Mouse (Mus musculus): ENCODE results near the gene Spint1.

The Spint1 gene

DNA sequence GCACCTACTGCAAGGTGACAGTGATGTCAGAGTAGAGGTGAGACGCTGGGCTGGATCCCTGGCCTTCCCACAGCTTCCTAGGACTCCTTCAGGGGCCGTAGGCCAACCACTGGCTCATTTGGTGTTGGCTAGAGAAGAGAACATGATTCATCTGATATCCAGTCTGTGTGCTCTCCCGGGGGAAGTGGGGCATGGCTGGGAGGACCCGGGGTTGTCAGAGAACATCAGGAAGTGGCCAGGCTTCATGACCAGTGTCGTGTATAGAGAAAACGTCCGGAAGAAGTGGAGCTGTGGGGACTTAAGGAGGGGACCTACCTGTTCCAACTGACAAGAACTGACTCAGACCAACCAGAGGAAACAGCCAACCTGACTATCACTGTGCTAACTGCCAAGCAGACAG, 8.1 kb downstream of the Spint1 start:
- no peak for DNase-seq (ENCODE audit: low read depth)

DNA sequence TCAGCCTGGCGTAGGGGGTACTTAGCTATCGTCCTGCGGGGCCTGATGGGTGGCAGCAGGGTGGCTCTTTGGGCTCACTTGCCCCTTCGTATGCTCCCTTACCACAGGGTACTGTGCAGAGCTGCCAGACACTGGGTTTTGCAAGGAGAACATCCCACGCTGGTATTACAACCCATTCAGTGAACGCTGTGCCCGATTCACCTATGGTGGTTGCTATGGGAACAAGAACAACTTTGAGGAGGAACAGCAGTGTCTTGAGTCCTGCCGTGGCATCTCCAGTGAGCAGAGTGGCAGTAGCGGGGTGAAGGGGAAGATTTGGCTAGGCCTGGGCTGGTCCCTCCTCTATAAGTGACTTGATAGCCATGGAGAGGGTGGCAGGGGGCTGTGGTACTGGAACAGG, 10.7 kb downstream of the Spint1 start:
- no peak for DNase-seq (ENCODE audit: low read depth)

DNA sequence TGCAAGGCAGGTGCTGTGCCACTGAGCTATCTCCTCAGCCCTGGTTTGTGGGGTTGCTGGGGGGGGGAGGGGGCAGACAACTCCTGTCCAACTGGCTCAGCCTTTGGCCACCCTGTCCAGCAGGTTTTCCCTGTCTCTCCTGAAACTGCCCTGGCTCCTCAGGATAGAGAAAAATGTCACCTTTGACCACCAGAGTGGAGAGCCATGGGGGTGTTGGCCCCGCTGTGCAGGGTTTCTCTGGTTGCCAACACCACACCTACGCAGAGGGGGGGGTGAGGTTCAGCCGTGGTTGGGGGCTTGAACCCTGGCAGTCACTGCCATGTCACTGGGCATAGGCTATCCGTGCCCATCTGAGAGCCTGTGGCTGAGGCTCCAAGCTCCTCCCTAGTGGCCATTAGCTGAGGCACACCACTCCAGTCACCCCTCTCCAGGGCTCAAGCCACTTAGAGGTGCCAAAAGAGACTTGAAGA, 12.5 kb downstream of the Spint1 start:
- DNase-seq (ENCODE audit: low read depth): no peak

DNA sequence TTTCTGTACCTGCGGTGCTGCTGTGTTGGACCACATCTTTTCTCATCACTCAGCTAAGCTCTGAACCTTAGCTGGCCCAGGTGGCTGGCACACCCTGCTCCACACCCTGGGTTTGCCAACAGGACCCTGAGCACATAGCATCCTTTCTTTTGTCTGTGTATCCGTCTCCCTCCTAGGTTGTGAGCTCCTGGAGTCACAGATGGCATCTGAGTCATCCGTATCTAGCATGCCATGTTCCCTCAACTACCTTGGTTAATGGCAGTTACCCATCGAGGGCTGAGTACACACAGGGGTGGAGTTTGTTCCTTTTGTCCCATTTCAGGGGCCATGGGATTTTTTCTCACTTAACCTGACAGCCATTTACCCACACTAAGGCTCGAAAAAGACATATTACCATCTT, 13.2 kb downstream of the Spint1 start:
- DNase-seq (ENCODE audit: low read depth): no peak

DNA sequence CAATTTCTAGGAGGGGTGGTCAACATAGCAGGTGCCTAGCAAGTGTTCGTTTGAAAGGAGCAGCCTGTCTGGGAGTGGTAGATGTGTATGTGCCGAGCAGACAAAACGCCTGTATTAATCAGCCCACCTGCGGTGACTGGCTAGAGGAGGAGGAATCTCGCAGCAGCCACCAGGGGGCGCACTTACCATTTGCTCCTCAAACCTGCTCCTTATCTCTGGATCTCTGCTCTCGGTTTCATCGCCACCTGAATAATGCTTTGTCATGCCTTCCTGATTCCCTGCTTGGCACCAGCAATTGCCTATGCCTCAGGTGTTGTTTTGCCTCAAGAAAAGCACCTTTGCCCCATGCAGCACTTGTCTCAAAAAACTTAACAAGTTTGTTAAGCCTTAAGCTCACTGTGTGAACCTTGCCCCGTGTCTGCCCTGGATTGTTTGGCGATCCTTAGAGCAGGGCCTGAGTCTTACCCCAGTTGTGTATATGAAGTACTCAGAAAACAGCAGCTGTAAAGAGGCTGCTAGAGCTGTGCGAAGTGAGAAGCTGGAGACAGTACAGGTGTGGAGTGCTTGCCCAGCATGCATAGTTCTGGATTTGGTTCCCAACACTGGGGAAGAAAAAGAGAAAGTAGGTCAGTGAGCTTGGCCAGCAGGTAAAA, 13.8 kb downstream of the Spint1 start:
- peak; percentile 91 for DNase-seq (ENCODE audit: low read depth)

DNA sequence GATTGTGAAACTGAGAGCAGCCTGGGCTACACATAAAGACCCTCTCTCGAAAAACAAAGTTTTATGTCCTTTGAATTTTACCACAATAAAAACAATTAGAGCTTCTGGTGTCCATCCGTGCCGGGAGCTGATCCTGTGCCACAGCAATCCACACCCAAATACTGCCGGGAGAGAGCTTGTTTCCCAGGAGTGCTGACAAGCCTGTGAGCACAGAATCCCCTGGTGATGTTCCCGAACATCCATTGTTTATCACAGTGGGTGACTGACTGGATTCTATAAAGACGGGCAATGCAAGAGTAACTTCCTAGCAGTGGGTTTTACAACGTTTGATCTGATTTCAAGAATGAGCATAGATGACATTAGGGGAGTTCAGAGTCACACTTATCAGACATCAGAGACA, 17.8 kb downstream of the Spint1 start:
- DNase-seq (ENCODE audit: low read depth): no peak

DNA sequence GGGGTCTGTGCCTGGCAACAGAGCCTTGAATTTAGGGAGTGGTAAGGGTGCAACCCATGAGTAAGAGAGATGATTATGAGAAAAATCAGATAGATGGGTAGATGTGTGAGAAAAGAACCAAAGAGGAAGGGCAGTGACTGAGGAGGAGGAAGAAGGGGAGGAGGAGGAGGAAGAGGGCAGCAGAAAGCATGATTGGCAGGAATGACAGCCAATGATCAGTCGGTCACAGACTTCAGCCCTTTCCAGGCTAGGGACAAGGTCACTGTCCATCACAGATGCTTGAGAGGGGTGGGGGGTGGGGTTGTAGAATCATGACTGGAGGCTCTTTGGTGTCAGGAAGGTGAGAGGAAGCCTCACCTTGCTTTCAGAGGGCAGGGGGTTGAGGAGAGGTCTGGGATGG, 23.4 kb downstream of the Spint1 start:
- no peak for DNase-seq (ENCODE audit: low read depth)

DNA sequence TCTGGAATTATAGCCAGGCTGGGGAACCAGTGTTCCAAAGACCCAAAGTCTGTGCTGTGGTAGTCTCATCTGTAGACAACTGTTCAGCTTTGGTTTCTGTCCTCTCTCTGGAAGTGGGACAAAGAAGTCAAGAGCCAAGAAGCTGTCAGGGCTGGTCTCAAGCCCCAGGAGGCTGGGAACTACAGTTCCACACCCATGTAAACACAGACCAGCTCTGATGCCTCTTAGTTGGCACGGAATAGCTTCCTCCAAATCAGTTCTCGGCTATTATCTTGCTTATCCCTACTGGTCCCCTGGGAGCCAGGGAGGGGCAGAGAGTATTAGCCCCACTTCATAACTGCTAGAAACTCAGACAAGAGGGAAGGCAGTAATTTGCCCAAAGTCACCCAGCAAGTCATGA, 24.2 kb downstream of the Spint1 start:
- DNase-seq (ENCODE audit: low read depth): peak; percentile 53

DNA sequence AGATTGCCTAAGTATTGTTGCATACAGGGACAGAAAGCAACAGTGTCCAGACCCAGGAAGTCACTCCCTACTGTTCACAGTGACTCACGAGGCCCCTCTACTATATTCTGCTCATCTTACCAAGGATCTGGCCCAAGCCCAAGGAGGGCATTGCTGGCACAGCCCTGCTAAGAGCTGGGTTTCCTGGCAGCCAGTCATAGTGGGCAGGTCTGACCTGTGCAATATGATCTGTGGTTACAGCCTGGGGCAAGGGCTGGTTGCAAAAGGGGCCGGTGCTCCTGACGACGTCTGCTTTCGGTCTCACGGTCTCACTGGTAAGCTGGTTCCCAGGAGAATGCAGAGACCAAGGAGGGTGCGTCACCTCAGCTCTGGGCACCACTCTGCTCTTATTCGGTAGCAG, 25.8 kb downstream of the Spint1 start:
- DNase-seq (ENCODE audit: low read depth): peak; percentile 91

DNA sequence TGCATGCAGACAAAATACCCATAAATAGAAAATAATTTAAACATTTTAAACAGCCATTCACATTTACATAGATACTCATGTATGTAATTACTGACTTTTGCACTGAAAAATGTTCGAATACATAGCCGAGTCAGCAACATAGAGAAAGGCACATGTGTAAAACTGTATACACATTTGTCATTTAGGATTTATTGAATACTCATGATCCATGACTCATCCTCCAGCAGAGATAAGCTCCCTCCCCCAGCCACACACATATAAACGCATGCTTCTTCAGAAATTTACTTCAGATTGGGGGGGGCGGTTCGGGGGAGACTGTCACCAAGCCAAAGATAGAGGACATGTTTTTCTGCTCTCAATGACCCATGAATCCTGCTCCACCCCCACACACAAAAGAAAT, 26.7 kb downstream of the Spint1 start:
- DNase-seq (ENCODE audit: low read depth): peak; percentile 64

DNA sequence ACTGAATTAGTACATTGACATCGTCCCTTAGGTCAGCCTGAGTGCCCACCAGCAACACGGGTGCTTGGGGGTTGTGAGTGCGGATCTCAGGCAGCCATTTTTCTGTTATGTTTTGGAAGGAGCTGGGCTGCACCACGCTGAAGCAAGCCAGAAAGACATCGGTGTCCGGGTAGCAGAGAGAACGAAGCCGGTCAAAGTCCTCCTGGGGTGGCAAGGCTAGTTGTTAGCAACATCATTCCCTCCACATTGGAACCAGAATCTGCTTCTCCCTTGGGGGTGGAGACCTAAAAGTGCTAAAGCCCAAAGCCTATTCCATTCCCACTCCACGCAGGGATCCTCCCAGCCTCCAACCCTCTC, 33.1 kb downstream of the Spint1 start:
- DNase-seq (ENCODE audit: low read depth): no peak

DNA sequence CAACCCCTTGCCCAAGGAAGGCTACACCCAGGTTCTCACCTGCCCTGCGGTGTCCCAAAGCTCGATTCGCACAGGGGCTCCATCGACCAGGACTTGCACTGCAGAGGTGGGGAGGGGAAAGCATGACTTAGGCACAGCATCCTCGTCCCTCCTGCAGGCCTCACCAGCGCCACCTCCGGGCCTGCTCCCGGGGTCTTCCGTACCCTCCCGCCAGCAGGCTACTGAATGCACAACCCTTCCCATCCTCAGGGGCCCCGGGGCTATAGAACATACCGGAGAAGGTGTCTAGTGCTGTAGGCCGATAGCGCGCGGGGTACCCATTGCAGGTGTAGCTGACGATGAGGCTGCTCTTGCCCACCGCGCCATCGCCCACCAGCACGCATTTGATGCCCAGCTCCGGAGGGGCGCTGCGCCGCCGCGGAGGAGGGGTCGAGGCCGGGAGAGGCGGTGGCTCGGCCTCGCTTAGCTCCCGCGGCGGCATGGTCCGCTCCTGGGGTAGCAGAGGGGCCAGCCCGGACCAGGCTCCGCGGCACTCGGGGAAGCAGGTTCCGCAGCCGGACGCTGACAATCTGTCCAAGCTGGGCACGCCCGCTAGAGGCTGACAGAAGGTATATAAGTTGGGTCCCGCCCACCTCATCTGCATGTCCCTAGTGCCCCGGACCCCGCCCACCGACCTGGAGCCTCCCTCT, 33.6 kb downstream of the Spint1 start, which contains the start of gene Rhov:
Rhov (minus strand) TSS at position 630 of the 689 bp plus-strand sequence.
- DNase-seq (ENCODE audit: low read depth): peak; percentile 40

DNA sequence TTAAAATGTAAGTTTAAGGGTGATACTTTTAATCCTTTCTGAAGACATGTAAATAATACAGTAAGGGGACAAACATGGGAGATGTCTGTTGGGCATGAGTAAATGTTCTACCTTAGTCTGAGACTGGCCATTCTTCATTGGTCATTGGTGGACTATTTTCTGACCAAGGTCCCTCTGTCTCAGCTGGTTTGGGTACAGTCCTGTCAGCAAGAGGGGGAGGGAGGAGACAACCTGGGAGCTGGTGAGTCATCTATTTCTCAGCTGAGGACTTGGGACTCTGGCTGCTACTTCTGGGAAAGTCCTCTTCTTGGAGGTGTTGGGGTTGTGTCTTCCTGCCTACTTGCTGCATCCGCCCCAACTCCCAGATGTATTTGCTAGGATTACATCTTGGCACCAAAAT, 37.0 kb downstream of the Spint1 start:
- DNase-seq (ENCODE audit: low read depth): no peak

DNA sequence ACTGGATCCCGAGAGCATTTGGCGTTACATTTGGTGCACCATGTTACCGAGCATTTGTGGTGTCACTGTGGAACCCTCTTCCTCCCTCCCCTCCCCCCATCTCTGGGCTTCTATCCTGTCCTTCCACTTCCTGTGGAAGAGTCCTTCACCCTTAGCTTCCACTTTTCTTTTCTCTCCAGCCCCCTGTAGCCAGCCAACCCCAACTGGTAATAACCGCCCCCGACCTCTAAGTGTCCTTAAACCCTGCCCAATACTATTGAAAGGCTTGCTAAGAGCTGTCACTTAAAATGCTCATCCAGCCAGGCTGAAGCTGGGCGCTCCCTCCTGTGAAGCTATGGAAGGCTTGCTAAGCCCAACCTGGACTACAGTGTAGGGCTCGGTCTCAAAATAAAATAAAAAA, 39.8 kb downstream of the Spint1 start:
- no peak for DNase-seq (ENCODE audit: low read depth)

DNA sequence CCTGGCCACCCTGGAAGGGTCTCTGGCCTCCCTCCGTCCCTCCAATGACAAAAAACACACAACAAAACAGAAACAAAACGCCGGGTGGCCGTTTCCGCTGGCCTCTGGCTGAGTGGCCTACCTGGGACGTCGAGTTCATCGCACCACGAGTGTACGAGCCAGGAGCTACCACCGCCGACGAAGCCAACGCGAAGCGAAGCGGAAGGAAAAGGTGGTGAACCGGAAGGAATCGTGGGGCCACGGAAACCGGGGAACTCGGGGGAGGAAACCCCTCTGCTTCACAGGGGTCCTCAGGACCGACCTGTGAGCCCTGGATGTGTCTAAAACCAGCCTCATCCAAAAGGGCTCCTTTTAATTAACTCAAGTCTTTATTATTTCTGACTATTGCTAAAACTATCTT, 40.6 kb downstream of the Spint1 start:
- DNase-seq (ENCODE audit: low read depth): no peak

DNA sequence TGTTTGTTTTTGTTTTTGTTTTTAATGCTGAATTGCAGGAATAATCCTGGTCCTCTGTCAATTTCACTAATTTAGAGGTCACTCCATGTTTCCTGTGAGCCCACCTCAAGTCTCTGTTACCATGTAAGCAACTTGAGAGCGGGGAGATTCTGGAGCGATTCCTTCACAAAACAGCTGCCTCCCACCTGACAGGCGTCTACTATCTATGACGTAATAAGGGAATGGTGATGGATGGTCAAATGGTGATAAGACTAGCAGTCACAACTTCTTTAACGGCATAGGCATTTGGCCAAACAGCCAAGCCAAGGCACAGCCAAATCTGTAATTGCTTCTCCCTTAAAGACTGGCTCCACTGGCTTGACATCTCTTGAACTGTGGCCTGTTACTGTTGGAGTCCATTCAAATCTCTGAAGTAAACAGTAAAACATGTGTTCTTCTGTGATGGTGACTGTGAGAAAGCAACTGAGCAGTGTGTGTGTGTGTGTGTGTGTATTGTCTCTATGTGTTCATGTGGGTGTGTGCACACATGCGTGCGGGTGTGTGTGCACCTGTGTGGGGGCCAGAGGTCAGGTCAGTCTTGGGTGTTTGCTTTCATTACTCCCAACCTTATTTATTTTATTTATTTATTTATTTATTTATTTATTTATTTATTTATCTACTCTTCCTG, 44.9 kb downstream of the Spint1 start:
- peak; percentile 51 for DNase-seq (ENCODE audit: low read depth)

DNA sequence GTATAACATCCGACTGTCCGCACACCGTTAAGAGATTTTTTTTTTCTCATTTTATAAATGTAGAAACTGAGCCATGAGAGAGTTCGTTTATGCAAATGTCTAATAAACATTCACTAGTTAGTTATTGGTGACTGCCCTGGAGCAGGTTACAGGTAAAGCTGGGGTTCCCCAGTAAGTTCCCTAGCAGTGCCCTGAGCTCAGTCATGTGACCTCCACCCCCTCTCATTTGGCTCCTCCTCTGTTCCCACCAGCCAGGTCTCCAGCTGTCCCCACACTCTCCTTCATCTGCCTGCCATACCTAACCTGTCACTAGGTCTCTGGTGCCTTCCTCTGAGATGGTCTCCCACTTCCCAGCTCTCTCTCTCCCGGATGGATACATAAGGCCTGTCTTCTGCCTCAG, 50.2 kb downstream of the Spint1 start:
- no peak for DNase-seq (ENCODE audit: low read depth)

DNA sequence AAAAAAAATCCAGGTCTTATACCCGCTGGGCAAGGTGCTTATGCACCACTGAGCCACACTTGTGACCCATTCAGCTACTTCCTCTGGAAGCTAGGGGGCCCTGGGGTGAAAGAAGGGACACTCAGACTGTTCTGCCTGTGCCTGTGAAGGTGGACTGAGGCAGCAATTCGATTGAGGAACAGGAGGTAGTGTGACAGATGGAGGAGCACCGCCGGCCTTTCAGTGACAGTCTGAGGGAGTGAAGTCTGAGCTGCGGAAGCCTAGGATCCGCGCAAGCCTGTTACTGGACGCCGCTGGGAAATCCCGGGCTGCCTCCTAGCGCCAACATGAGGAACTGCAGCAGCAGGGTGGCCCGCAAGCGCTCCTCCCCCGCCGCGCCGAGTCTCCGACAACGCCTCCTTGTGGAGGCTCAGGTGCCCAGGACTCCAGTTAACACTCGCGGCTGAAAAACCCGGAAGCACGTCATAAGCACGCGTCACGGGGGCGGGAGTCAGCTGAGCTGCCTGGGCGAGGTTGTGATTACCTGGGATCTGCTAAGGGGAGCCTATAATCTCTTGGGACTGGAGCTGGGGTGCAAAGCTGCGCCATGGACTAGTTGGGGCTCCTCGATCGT, 51.2 kb downstream of the Spint1 start, which contains the start of gene Vps18:
Vps18 (plus strand) TSS at position 471 of the 613 bp plus-strand sequence.
- DNase-seq (ENCODE audit: low read depth): peak; percentile 99

DNA sequence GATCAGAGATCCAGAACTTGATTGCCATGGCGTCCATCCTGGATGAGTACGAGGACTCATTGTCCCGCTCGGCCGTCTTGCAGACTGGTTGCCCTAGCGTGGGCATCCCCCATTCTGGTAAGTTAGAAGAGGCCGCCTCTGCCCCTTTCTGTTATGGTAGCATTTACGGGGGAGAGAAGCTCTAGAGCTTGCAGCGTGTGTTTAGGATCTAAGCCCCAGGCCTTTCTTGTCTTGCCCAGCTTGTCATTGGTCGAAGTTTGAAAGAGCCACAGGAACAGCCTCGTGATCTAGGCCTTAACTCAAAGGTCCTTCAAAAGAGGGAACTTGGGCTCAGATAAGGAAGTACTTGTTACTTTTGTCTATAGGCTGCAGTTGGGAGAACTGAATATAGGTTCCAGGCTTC, 51.9 kb downstream of the Spint1 start:
- DNase-seq (ENCODE audit: low read depth): peak; percentile 37

DNA sequence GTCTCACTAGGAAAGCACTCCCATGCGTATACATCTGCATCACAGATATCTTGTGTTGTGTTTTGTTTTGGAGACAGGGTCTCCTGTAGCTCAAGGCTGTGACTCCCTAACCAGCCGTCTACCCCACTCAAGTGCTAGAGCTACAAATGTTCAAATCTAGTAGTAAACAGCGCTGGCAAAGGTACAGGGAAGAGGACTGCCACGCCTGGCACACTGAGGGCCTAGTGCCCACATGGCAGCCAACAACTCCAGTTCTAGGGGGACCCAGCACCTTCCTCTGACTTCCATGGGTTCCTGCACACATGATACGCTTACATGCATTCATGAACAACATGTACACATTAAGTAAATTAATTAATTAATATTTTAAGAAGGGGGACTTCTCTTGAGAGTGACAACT, 55.1 kb downstream of the Spint1 start:
- no peak for DNase-seq (ENCODE audit: low read depth)

DNA sequence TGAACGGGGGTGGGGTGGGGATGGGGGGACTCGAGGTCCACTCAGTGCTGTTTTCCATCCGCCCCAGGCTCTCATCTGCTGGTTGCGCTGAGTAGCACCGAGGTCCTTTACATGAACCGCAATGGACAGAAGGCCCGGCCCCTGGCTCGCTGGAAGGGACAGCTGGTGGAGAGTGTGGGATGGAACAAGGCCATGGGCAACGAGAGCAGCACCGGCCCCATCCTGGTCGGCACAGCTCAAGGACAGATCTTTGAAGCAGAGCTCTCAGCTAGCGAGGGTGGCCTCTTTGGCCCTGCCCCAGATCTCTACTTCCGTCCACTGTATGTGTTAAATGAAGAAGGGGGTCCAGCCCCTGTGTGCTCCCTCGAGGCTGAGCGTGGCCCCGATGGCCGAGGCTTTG, 55.7 kb downstream of the Spint1 start:
- DNase-seq (ENCODE audit: low read depth): no peak

DNA sequence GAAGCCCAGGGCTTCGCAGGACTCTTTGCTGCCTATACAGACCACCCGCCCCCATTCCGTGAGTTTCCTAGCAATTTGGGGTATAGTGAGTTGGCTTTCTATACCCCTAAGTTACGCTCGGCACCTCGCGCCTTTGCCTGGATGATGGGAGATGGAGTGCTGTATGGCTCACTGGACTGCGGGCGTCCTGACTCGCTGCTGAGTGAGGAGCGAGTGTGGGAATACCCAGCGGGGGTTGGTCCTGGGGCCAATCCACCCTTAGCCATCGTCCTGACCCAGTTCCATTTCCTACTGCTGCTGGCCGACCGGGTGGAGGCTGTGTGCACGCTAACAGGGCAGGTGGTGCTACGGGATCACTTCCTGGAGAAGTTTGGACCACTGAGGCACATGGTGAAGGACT, 56.1 kb downstream of the Spint1 start:
- no peak for DNase-seq (ENCODE audit: low read depth)

Measured in NIH3T3 (cell line).